Mouse (Mus musculus): ENCODE results near the gene Hoxb4.

The Hoxb4 gene

GRCm38 (mm10) chr11:96300354-96301063 lies 17.6 kb upstream of the Hoxb4 start:
- DNase-seq, result no peak

GRCm38 (mm10) chr11:96301064-96301431 lies 17.0 kb upstream of the Hoxb4 start:
- DNase-seq, result no peak

GRCm38 (mm10) chr11:96301837-96302236 lies 16.2 kb upstream of the Hoxb4 start:
- DNase-seq, result peak; percentile 46

- DNase-seq, result no peak
Measured at GRCm38 (mm10) chr11:96302381-96303150, 15.5 kb upstream of the Hoxb4 start.

- no peak for DNase-seq
Measured at GRCm38 (mm10) chr11:96303151-96304099, 14.6 kb upstream of the Hoxb4 start, which contains the start of gene Hoxb5. Gene Hoxb5, plus strand, starts transcription at chr11:96303336.

- no peak for DNase-seq
Measured at GRCm38 (mm10) chr11:96304381-96305195, 13.5 kb upstream of the Hoxb4 start.

- no peak for DNase-seq
Measured at GRCm38 (mm10) chr11:96305505-96306182, 12.4 kb upstream of the Hoxb4 start.

GRCm38 (mm10) chr11:96306183-96306907 lies 11.7 kb upstream of the Hoxb4 start:
- no peak for DNase-seq

GRCm38 (mm10) chr11:96306908-96307269 lies 11.2 kb upstream of the Hoxb4 start:
- no peak for DNase-seq

- no peak for DNase-seq
Measured at GRCm38 (mm10) chr11:96308763-96309162, 9.3 kb upstream of the Hoxb4 start.

- no peak for DNase-seq
Measured at GRCm38 (mm10) chr11:96309288-96309687, 8.8 kb upstream of the Hoxb4 start.

GRCm38 (mm10) chr11:96310183-96310938 lies 7.7 kb upstream of the Hoxb4 start:
- DNase-seq, result no peak

- no peak for DNase-seq
Measured at GRCm38 (mm10) chr11:96311097-96311496, 7.0 kb upstream of the Hoxb4 start.

GRCm38 (mm10) chr11:96311520-96312417 lies 6.3 kb upstream of the Hoxb4 start:
- DNase-seq, result no peak

GRCm38 (mm10) chr11:96313134-96313533 lies 4.9 kb upstream of the Hoxb4 start:
- DNase-seq, result no peak

- no peak for DNase-seq
Measured at GRCm38 (mm10) chr11:96313806-96314428, 4.2 kb upstream of the Hoxb4 start.

GRCm38 (mm10) chr11:96314671-96315343 lies 3.3 kb upstream of the Hoxb4 start:
- DNase-seq, result no peak

GRCm38 (mm10) chr11:96315344-96315681 lies 2.8 kb upstream of the Hoxb4 start:
- DNase-seq, result no peak
